Mouse (Mus musculus) embryonic stem cell, embryonic (primary cell): ENCODE data around the gene Esr1.

ENCODE experiments used
- CTCF ChIA-PET, 4 experiments: fragments of 300-600 bp in 2 of 4; fragments of 350-600 bp in 2 of 4; sonication (Branson Sonifier 250); formaldehyde crosslinking; loops; one replicate each; lab custom pipeline; 2022; ENCODE audit warnings: inconsistent platforms in 2 of 4; lab: Charles Lee
- POLR2A ChIA-PET, 4 experiments: fragments of 300-600 bp in 2 of 4; fragments of 350-600 bp in 2 of 4; sonication (Branson Sonifier 250); formaldehyde crosslinking; loops; one replicate each; lab custom pipeline; 2022; ENCODE audit warnings: antibody characterized with exemption in 4 of 4, inconsistent platforms in 1 of 4; lab: Charles Lee

Esr1 gene

GRCm38 (mm10) chr10:4734942-4735341, 123.5 kb downstream of the Esr1 start:
- ChIA-PET POLR2A (interaction anchor here in 1 of 4 experiments (0.6 kb wide), 1 partner anchor 618 kb away, joined by 3 read pairs; no protein-coding TSS in a partner anchor), CTCF (interaction anchor here in 1 of 4 experiments (2.1 kb wide), 1 partner anchor 10 kb away, joined by 8 read pairs; no protein-coding TSS in a partner anchor)

- CTCF ChIA-PET, result interaction anchor here in 1 of 4 experiments (0.8 kb wide), 1 partner anchor 423 kb away, joined by 3 read pairs; no protein-coding TSS in a partner anchor
- POLR2A ChIA-PET, result no interaction called here
These were observed 126.9 kb downstream of the Esr1 start for GRCm38 (mm10) chr10:4738311-4738710.

- CTCF ChIA-PET, result interaction anchor here in 3 of 4 experiments (0.6 to 1.1 kb wide), 3 partner anchors 26 to 659 kb away, joined by 4 read pairs; no protein-coding TSS in a partner anchor
- POLR2A ChIA-PET, result interaction anchor here in 1 of 4 experiments (0.6 to 0.7 kb wide), 2 partner anchors 277 to 422 kb away, joined by 4 to 5 read pairs; no protein-coding TSS in a partner anchor
These were observed 139.7 kb downstream of the Esr1 start for GRCm38 (mm10) chr10:4751091-4751490.

GRCm38 (mm10) chr10:4752977-4753376, 141.6 kb downstream of the Esr1 start:
- POLR2A ChIA-PET, result no interaction called here
- CTCF ChIA-PET, result no interaction called here

GRCm38 (mm10) chr10:4775541-4775940, 164.1 kb downstream of the Esr1 start:
- ChIA-PET POLR2A (no interaction called here), CTCF (no interaction called here)

- ChIA-PET CTCF (no interaction called here), POLR2A (no interaction called here)
These were observed 164.8 kb downstream of the Esr1 start for GRCm38 (mm10) chr10:4776007-4776713.

GRCm38 (mm10) chr10:4776714-4777090, 165.3 kb downstream of the Esr1 start:
- POLR2A ChIA-PET, result no interaction called here
- CTCF ChIA-PET, result no interaction called here

GRCm38 (mm10) chr10:4777996-4778395, 166.6 kb downstream of the Esr1 start:
- POLR2A ChIA-PET, result no interaction called here
- CTCF ChIA-PET, result interaction anchor here in 1 of 4 experiments (0.6 kb wide), 1 partner anchor 206 kb away, joined by 7 read pairs; no protein-coding TSS in a partner anchor

- CTCF ChIA-PET, result no interaction called here
These were observed 169.5 kb downstream of the Esr1 start for GRCm38 (mm10) chr10:4780926-4781325.

GRCm38 (mm10) chr10:4787003-4787628, 175.7 kb downstream of the Esr1 start:
- CTCF ChIA-PET, result no interaction called here
- POLR2A ChIA-PET, result no interaction called here

More at GRCm38 (mm10) chr10:4780926-4781325, 169.5 kb downstream of the Esr1 start:
- POLR2A ChIA-PET, result no interaction called here

GRCm38 (mm10) chr10:4798268-4798808, 186.9 kb downstream of the Esr1 start:
- CTCF ChIA-PET, result interaction anchor here in 2 of 4 experiments (0.7 kb wide), 2 partner anchors 140 to 498 kb away, joined by 3 read pairs; no protein-coding TSS in a partner anchor
- POLR2A ChIA-PET, result interaction anchor here in 1 of 4 experiments (0.6 kb wide), 1 partner anchor 227 kb away, joined by 3 read pairs; no protein-coding TSS in a partner anchor

- POLR2A ChIA-PET, result interaction anchor here in 1 of 4 experiments (0.6 kb wide), 1 partner anchor 16 kb away, joined by 3 read pairs; no protein-coding TSS in a partner anchor
- CTCF ChIA-PET, result interaction anchor here in 1 of 4 experiments (1.0 kb wide), 1 partner anchor 100 kb away, joined by 3 read pairs; no protein-coding TSS in a partner anchor
These were observed 213.0 kb downstream of the Esr1 start for GRCm38 (mm10) chr10:4824366-4824765.

- POLR2A ChIA-PET, result no interaction called here
- CTCF ChIA-PET, result no interaction called here
These were observed 219.2 kb downstream of the Esr1 start for GRCm38 (mm10) chr10:4830592-4830991.

GRCm38 (mm10) chr10:4838099-4838498, 226.7 kb downstream of the Esr1 start:
- ChIA-PET CTCF (no interaction called here), POLR2A (no interaction called here)

- ChIA-PET CTCF (interaction anchor here in 2 of 4 experiments (0.6 to 0.8 kb wide), 2 partner anchors 354 to 772 kb away, joined by 3 to 4 read pairs; no protein-coding TSS in a partner anchor), POLR2A (no interaction called here)
These were observed 229.6 kb downstream of the Esr1 start for GRCm38 (mm10) chr10:4841039-4841438.

- ChIA-PET CTCF (no interaction called here), POLR2A (no interaction called here)
These were observed 236.1 kb downstream of the Esr1 start for GRCm38 (mm10) chr10:4847523-4847922.

GRCm38 (mm10) chr10:4849881-4850280, 238.5 kb downstream of the Esr1 start:
- ChIA-PET POLR2A (interaction anchor here in 1 of 4 experiments (0.5 kb wide), 1 partner anchor 310 kb away, joined by 3 read pairs; no protein-coding TSS in a partner anchor), CTCF (no interaction called here)

- CTCF ChIA-PET, result no interaction called here
- POLR2A ChIA-PET, result no interaction called here
These were observed 263.8 kb downstream of the Esr1 start for GRCm38 (mm10) chr10:4875076-4875737.

GRCm38 (mm10) chr10:4881391-4881790, 270.0 kb downstream of the Esr1 start:
- POLR2A ChIA-PET, result interaction anchor here in 1 of 4 experiments (0.7 kb wide), 1 partner anchor 29 kb away, joined by 3 read pairs; no protein-coding TSS in a partner anchor
- CTCF ChIA-PET, result no interaction called here
